In the genomic region with DNA sequence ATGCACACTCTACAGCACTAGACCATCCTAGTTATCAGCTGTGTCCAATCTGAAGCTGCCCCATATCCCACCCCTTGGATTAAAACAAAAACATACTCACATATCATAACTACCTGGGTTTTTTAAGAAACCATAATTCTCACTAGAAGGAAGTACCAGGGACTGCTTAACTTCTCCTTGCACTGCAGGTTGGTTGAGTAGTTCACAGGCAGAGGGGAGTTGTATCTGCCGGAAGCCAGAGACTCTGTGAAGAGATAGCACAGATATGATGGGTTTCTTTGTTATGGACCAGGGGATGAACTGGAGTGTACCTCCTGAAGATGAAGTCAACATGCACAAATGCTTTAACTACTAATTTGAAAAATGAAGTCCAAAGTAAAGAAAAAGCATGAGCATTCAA, we compare ENCODE assay signal across 34 mouse cellular contexts. TPM values are rescaled to one million over a fixed set of nuclear protein-coding genes. Genes with fewer than 3 reads are reported as not detected.
"Had no signal": no experiment of that assay in that cellular context is flagged by ENCODE, and none has a peak within 500 bp of the region (broad histone marks: within the 10 kb centered on the region; RNA-seq: fewer than 3 reads in every experiment).

No protein-coding gene starts in this region.

- H3K4me3 ChIP-seq: layer of hippocampus, adult 2 months; limb, embryonic 12.5 days; limb, embryonic 15.5 days; megakaryocyte, embryonic 14.5 days; midbrain, embryonic 10.5 days; midbrain, embryonic 13.5 days; myocyte had no signal

- H3K27ac ChIP-seq: kidney, postnatal 0 days; layer of hippocampus, adult 2 months; limb, embryonic 12.5 days; limb, embryonic 15.5 days; liver, embryonic 14.5 days; midbrain, embryonic 10.5 days; midbrain, embryonic 13.5 days; stomach, postnatal 0 days had no signal

- H3K27me3 ChIP-seq: limb, embryonic 12.5 days; limb, embryonic 15.5 days; megakaryocyte, embryonic 14.5 days; midbrain, embryonic 13.5 days had no signal

- DNase-seq: kidney, adult 2 months; kidney, postnatal 25 days; layer of hippocampus, adult 9-11 months; left cerebral cortex, postnatal 4 days; liver, postnatal 0 days; lung, embryonic 14.5 days; lung, postnatal 10 days; lung, postnatal 36 days; right cerebral cortex, adult 18-20 months; right cerebral cortex, postnatal 14 days; right cerebral cortex, postnatal 4 days; thymus, adult 2 months; thymus, postnatal 14 days had no signal

- H3K36me3 ChIP-seq: limb, embryonic 12.5 days; limb, embryonic 15.5 days; midbrain, embryonic 10.5 days; midbrain, embryonic 13.5 days had no signal

- ATAC-seq: intestine, postnatal 0 days; liver, postnatal 0 days; midbrain, embryonic 13.5 days; midbrain, embryonic 16.5 days had no signal

- H3K4me1 ChIP-seq: limb, embryonic 12.5 days; limb, embryonic 15.5 days; megakaryocyte, embryonic 14.5 days; midbrain, embryonic 10.5 days; midbrain, embryonic 13.5 days had no signal

RNA-seq across cellular contexts. Expression of a gene that starts 15.1 kb away (rescaled TPM):
- polyA plus RNA-seq: kidney, embryonic 14.5 days; kidney, postnatal 0 days; limb, embryonic 12.5 days; limb, embryonic 15.5 days; liver, embryonic 11.5 days; lung, embryonic 14.5 days; midbrain, embryonic 10.5 days; midbrain, embryonic 13.5 days; midbrain, embryonic 16.5 days; myocyte; neural tube, embryonic 11.5 days; neural tube, embryonic 14.5 days; stomach, embryonic 14.5 days had no signal

RNA-seq across cellular contexts. Expression of a gene that starts 15.5 kb away (rescaled TPM):
- polyA plus RNA-seq: myocyte had no signal

RNA-seq across cellular contexts. Expression of a gene that starts 31.6 kb away (rescaled TPM):
- polyA plus RNA-seq: myocyte had no signal

RNA-seq across cellular contexts. Expression of a gene that starts 35.8 kb away (rescaled TPM):
- total RNA-seq: layer of hippocampus, adult 2 months; layer of hippocampus, postnatal 25 days; left cerebral cortex, adult 18-20 months; left cerebral cortex, postnatal 14 days; left cerebral cortex, postnatal 4 days; monocyte, adult 5-6 weeks had no signal
- polyA plus RNA-seq: midbrain, embryonic 13.5 days; midbrain, embryonic 16.5 days had no signal

RNA-seq across cellular contexts. Expression of a gene that starts 57.4 kb away (rescaled TPM):
- total RNA-seq: layer of hippocampus, adult 2 months; layer of hippocampus, postnatal 25 days; left cerebral cortex, adult 18-20 months; left cerebral cortex, postnatal 14 days; left cerebral cortex, postnatal 4 days had no signal
- polyA plus RNA-seq: kidney, embryonic 14.5 days; limb, embryonic 12.5 days; liver, embryonic 11.5 days; lung, embryonic 14.5 days; midbrain, embryonic 10.5 days; midbrain, embryonic 13.5 days; midbrain, embryonic 16.5 days; myocyte; neural tube, embryonic 11.5 days; neural tube, embryonic 14.5 days had no signal
